Mouse (Mus musculus): ENCODE measurements around the gene Mecr.
A peak's percentile ranks its signal among the peaks of the same experiment; 100 is the strongest.

The Mecr gene

GRCm38 (mm10) chr4:131897787-131898186 lies 54.5 kb downstream of the Mecr start:
- DNase-seq = peak; percentile 71

DNA sequence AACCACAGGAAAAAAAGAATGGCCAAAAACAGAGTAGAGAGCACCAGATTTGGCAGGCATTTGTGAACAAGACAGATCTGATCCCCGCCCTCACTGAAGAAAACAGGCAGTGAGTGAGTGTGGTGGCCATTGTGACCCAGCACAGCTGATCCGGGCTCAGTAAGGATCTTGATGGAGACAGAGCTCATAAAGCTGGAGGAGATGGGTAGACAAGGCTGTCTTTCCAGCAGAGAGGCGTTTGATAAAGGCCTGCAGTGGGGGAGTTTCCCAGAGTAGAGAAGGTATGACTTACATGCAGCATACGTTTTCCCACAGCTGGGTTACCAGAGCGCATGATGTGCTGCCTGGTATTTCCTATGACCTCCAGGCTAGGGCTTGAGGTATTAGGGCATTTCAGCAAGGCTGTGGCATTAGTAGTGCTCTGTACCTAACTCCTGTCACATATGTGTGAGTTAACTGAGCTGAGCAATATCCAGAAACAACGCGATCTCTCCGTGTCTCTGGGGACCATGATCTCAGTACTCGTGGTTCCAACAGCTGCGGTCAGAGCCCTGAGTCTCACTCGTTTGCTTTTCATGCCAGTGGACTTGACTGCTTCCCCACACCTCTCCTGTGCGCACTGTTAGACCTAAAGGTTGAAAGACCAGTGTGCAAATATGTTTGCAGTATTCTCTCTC lies 55.4 kb downstream of the Mecr start:
- no peak for DNase-seq

- DNase-seq = no peak
Observed at GRCm38 (mm10) chr4:131899180-131899554, 55.9 kb downstream of the Mecr start.

- no peak for DNase-seq
Observed at GRCm38 (mm10) chr4:131901090-131901489, 57.8 kb downstream of the Mecr start.

- peak; percentile 69 for DNase-seq
Observed at GRCm38 (mm10) chr4:131904478-131904877, 61.2 kb downstream of the Mecr start.

DNA sequence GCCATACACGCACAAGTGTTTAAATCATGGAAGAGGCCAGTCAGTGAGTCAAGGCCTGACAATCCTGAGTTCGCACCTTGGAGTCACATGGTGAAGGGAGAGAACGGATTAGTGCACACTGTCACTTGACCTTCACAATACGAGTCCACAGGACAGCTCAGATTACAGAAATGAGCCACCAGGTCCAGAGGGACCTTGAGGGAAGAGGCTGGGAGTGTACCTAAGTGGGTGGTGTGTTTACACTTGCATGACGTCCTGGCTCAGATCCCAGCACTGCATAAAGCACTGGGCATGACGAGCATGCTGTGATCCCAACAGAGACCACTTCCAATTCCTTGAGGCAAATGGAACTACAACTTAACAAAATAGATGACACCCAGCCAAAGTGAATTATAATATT lies 63.2 kb downstream of the Mecr start:
- no peak for DNase-seq

- no peak for DNase-seq
Observed at GRCm38 (mm10) chr4:131907912-131908311, 64.6 kb downstream of the Mecr start.

DNA sequence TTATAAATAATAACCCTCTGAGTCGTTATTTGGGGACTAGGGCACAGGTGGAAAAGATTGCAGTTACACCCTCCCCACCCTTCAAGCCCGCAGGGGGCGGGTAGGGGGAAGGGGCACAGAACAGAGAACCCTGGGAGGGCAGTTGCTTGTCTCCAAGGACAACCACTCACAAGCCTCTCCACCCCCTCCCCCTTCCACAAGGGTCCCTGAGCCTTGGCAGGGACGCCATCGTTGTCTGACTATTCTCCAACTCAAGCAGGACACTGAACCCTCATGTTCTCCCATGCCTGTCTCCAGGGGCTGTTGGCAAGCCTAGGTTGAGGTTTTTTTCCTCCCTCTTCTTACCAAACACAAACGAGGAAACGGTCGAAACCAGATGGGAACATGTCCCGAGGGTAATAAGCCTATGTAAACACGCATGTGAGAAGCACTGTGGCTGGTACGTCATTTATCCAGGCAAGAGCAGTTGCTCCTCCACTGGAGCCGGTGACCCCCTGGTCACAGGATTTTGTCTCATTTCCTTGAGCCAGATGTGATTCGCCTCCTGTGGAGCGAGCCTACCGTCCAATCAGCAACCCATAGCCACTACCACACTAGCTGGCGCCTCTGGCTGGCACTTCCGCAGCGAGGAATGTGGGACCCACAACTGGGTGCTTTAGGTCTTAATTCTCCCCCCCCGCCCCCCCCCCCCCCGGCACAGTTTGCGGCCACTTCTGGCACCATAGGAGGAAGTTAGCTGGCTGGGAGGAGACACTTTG lies 67.1 kb downstream of the Mecr start:
- DNase-seq = peak; percentile 41

GRCm38 (mm10) chr4:131911521-131911920 lies 68.3 kb downstream of the Mecr start:
- no peak for DNase-seq

GRCm38 (mm10) chr4:131913526-131913925 lies 70.3 kb downstream of the Mecr start:
- DNase-seq = no peak

DNA sequence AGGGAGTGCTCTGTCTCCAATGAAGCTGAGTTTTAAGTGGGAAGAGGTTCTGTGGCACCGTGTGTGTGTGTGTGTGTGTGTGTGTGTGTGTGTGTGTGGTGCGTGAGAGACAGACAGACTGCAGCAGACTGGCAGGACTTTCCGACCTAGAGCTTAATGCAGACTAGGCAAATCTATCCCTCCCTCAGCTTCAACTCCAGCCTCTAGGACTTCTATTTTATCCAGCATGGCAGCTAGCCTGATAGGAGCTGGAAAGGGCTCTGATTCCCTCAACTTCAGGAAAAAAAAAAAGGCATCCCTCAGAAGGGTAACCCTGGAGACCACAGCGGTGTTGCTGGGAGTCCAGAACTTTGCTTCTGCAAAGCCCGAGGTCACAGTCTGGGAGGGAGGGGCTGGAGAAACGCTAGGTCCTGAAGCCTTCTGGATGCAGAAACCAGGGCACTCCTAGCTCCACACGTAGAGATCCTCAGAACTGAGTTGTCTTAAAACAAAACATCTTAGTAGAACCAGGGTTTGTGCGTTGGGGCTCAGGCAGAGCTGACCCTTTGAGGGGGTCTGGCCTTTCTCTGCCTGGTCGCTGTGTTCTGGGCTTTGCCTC lies 70.9 kb downstream of the Mecr start:
- no peak for DNase-seq

DNA sequence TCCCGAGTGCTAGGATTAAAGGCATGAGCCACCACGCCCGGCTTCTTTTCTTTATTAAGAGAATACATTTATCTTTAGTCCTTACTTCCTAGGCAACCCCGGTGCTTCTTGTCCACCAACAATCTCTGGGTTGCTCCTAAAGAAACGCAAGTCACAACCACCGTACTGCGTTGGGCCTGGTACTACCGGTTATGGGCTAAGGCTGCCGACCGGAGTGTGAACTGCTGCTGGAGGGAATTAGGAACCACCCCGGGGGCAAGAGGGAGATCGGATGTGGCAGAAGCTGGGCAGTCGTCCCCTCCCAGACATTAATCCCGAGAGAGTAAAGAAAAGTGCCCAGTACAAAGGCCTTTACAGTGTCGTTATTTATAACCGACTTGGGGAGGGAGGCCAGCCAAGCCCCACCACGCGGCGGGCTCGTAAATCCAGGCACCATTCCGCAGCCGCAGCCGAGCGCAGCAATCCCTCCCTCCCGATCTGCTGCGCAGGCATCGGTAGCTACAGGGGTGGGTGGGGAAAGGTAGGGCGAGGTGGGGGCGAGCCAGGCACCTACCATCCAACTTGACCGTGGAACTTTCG lies 71.7 kb downstream of the Mecr start:
- DNase-seq = peak; percentile 60

- no peak for DNase-seq
Observed at GRCm38 (mm10) chr4:131915821-131916328, 72.6 kb downstream of the Mecr start.

DNA sequence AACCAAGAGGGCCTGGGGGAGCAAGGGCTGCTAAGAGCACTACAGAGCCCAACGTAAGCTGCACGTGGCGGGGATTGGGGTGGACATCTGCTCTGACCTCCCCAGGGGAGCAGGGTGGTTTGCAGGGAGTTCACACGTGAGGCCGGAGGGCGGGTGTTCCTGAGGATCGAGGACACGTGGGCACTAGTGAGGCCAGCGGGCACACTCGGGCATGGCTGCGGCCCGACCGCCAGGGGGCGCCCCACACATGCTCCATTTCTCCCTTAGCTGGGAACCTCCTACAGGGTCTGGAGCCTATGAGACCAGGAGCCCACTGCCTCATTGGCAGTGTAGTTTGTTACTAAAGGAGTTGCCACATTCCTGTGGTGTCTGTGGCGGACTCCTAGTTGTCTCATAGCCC lies 73.2 kb downstream of the Mecr start:
- peak; percentile 87 for DNase-seq

DNA sequence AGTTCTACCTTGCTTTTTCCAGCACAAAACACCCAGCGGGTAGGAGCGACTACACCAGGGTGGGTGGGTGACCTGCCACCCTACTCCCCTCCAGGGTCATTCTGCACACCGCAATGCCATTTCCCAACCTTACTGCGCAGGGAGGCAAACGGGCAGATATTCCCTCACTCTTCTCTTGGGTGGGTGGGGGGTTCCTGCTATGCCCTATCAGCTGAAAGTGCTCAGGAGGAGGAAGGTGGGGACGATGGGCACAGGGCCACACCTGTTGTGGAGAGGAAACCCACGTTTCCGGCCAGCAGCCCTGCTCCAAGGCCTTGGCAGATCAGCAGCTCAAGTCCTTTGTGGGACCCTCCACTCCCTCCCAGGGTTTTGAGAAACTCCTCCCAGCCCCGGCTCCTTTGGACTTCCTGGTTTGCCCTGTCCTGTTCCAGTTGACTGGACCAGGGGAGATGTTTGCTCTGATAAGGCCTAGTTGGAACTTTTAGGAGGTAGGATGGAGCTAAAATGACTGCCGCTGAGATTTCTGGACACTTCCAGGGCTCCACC lies 73.8 kb downstream of the Mecr start:
- DNase-seq = peak; percentile 32

All from kidney, adult 18-20 months (tissue).